Mouse (Mus musculus) bone marrow macrophage, adult 2 months (primary cell): ENCODE results near the gene Cdk2. TPM values are rescaled to one million over a fixed set of nuclear protein-coding genes. Genes with fewer than 3 reads are reported as not detected.

Source experiments
- H3K27ac ChIP-seq: 2 replicates; pipeline ENCODE4 v1.5.1; 2012; ENCODE audit warnings: low read depth, low read length; ENCODE audit not compliant: insufficient read depth
- H3K4me1 ChIP-seq: 2 replicates; pipeline ENCODE4 v1.6.1; 2012; ENCODE audit warnings: low read length; ENCODE audit not compliant: control insufficient read depth, insufficient read depth
- H3K4me3 ChIP-seq: 2 replicates; pipeline ENCODE4 v1.5.1; 2012; ENCODE audit warnings: mild to moderate bottlenecking, low read length, moderate library complexity; ENCODE audit not compliant: insufficient read depth
- CTCF ChIP-seq: IDR thresholded peaks from 2 replicates; pipeline ENCODE4 v1.5.1; 2012; ENCODE audit warnings: low read depth, mild to moderate bottlenecking, low read length, moderate library complexity
- POLR2A ChIP-seq: IDR thresholded peaks from 2 replicates; pipeline ENCODE4 v1.6.1; 2012; ENCODE audit warnings: mild to moderate bottlenecking, low read depth, low read length, borderline replicate concordance
- polyA plus RNA-seq: library from polyadenylated mRNA; stranded (reverse); fragments of >200 nt; gene quantifications from 2 replicates; pipeline ENCODE4 v1.2.4, GENCODE M21; 2012; ENCODE audit not compliant: missing spikeins, insufficient read depth, insufficient read length

The Cdk2 gene
- polyA plus RNA-seq, 1 experiment = 47.0 TPM

GRCm38 (mm10) chr10:128671148-128671547, 33.7 kb downstream of the Cdk2 start:
- TF ChIP-seq CTCF (no peak), POLR2A (no peak)
- H3K4me1 ChIP-seq = peaks cover 4% of the 10 kb centered on the region
- H3K27ac ChIP-seq = no peak overlapping the region
- no peak overlapping the region for H3K4me3 ChIP-seq

GRCm38 (mm10) chr10:128668790-128669672, 35.8 kb downstream of the Cdk2 start:
- TF ChIP-seq POLR2A = no peak
- TF ChIP-seq CTCF = no peak
- H3K27ac ChIP-seq = no peak overlapping the region
- H3K4me3 ChIP-seq = peak overlapping the region; percentile 53
- peaks cover 4% of the 10 kb centered on the region for H3K4me1 ChIP-seq

GRCm38 (mm10) chr10:128665806-128666205, 39.0 kb downstream of the Cdk2 start:
- no peak overlapping the region for H3K27ac ChIP-seq
- TF ChIP-seq CTCF = no peak
- no peak for TF ChIP-seq POLR2A
- no peaks in the 10 kb centered on the region for H3K4me1 ChIP-seq
- H3K4me3 ChIP-seq = no peak overlapping the region

- no peaks in the 10 kb centered on the region for H3K4me1 ChIP-seq
- TF ChIP-seq POLR2A (no peak), CTCF (no peak)
These were observed 39.5 kb downstream of the Cdk2 start for GRCm38 (mm10) chr10:128665307-128665706.

GRCm38 (mm10) chr10:128664808-128665207, 40.0 kb downstream of the Cdk2 start:
- TF ChIP-seq POLR2A (no peak), CTCF (no peak)
- Histone ChIP-seq H3K27ac (no peak overlapping the region), H3K4me3 (no peak overlapping the region), H3K4me1 (no peaks in the 10 kb centered on the region)

More at GRCm38 (mm10) chr10:128665307-128665706, 39.5 kb downstream of the Cdk2 start:
- Histone ChIP-seq H3K27ac (no peak overlapping the region), H3K4me3 (no peak overlapping the region)

GRCm38 (mm10) chr10:128663441-128664220, 41.2 kb downstream of the Cdk2 start:
- TF ChIP-seq CTCF = no peak
- TF ChIP-seq POLR2A = no peak
- H3K4me1 ChIP-seq = no peaks in the 10 kb centered on the region
- H3K4me3 ChIP-seq = no peak overlapping the region
- no peak overlapping the region for H3K27ac ChIP-seq

GRCm38 (mm10) chr10:128662465-128662864, 42.4 kb downstream of the Cdk2 start:
- no peaks in the 10 kb centered on the region for H3K4me1 ChIP-seq
- H3K4me3 ChIP-seq = no peak overlapping the region
- no peak for TF ChIP-seq CTCF
- no peak for TF ChIP-seq POLR2A
- H3K27ac ChIP-seq = no peak overlapping the region

- TF ChIP-seq POLR2A (no peak), CTCF (no peak)
- H3K27ac ChIP-seq = no peak overlapping the region
- H3K4me3 ChIP-seq = no peak overlapping the region
- H3K4me1 ChIP-seq = no peaks in the 10 kb centered on the region
These were observed 45.3 kb downstream of the Cdk2 start for GRCm38 (mm10) chr10:128659490-128659889.

- H3K4me1 ChIP-seq = no peaks in the 10 kb centered on the region
- no peak overlapping the region for H3K4me3 ChIP-seq
- no peak overlapping the region for H3K27ac ChIP-seq
- TF ChIP-seq POLR2A (no peak), CTCF (no peak)
These were observed 47.0 kb downstream of the Cdk2 start for GRCm38 (mm10) chr10:128657844-128658243.

GRCm38 (mm10) chr10:128656731-128657130, 48.1 kb downstream of the Cdk2 start:
- H3K27ac ChIP-seq = no peak overlapping the region
- H3K4me3 ChIP-seq = no peak overlapping the region
- H3K4me1 ChIP-seq = no peaks in the 10 kb centered on the region
- no peak for TF ChIP-seq CTCF
- TF ChIP-seq POLR2A = no peak
